Mouse (Mus musculus): Measurements from ENCODE around the gene Hspg2. TPM values are rescaled to one million over a fixed set of nuclear protein-coding genes. Genes with fewer than 3 reads are reported as not detected.

Hspg2 gene
- polyA plus RNA-seq, 1 experiment: 108 TPM

DNA sequence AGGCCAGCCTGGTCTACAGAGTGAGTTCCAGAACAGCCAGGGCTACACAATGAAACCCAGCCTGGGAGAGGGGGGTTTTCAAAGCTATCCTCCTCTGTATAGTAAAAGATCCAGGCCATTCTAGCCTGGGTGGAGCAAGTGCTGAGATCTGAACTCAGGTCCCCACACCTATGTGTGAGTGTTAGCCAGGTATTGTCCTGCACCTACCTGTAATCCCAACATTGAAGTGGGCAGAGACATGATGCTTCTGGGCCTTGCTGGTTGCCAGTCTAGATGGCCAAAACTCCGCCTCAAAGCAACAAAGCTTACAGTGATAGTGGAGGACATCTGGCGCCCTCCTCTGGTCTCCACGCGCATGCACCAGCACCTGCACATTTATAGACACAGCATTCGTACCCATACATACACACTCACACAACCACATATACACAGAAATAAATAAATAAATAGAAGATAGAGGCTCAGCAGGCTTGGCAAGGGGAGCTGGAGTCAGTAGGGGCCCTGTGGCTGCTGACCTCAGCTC lies 77.5 kb downstream of the Hspg2 start:
- peaks cover 94% of the 10 kb centered on the region for H3K36me3 ChIP-seq (ENCODE audit: control insufficient read depth, insufficient read depth)
- H3K79me3 ChIP-seq (ENCODE audit: low read depth): no peaks in the 10 kb centered on the region
- H3K27me3 ChIP-seq (ENCODE audit: control insufficient read depth, insufficient read depth, insufficient read length): no peaks in the 10 kb centered on the region
- H3K4me3 ChIP-seq (ENCODE audit: insufficient read depth, poor library complexity, severe bottlenecking): no peak overlapping the region
- no peaks in the 10 kb centered on the region for H3K79me2 ChIP-seq (ENCODE audit: control insufficient read depth, insufficient read depth)
- TF ChIP-seq FOSL1 (IDR thresholded peaks at IDR 0.05; ENCODE audit: insufficient read depth, low read length, poor library complexity, severe bottlenecking): no peak
- TF ChIP-seq MYOD1 (IDR thresholded peaks at IDR 0.05; ENCODE audit: control insufficient read depth, insufficient read length, low read depth): no peak
- TF ChIP-seq USF1 (IDR thresholded peaks at IDR 0.05; ENCODE audit: low read depth): no peak
- TF ChIP-seq CEBPB (IDR thresholded peaks at IDR 0.05; ENCODE audit: low read depth): no peak
- H3ac ChIP-seq (ENCODE audit: control insufficient read depth, insufficient read length, low read depth): no peak overlapping the region

- no peak overlapping the region for H3ac ChIP-seq (ENCODE audit: control insufficient read depth, insufficient read length, low read depth)
- H3K36me3 ChIP-seq (ENCODE audit: control insufficient read depth, insufficient read depth): peaks cover 89% of the 10 kb centered on the region
- H3K27me3 ChIP-seq (ENCODE audit: control insufficient read depth, insufficient read depth, insufficient read length): no peaks in the 10 kb centered on the region
- no peak for TF ChIP-seq MYOD1 (IDR thresholded peaks at IDR 0.05; ENCODE audit: control insufficient read depth, insufficient read length, low read depth)
- no peak for TF ChIP-seq FOSL1 (IDR thresholded peaks at IDR 0.05; ENCODE audit: insufficient read depth, low read length, poor library complexity, severe bottlenecking)
- TF ChIP-seq CTCF (IDR thresholded peaks at IDR 0.05; ENCODE audit: control insufficient read depth, insufficient read depth, insufficient read length): no peak
- TF ChIP-seq USF1 (IDR thresholded peaks at IDR 0.05; ENCODE audit: low read depth): no peak
- TF ChIP-seq MAX (IDR thresholded peaks at IDR 0.05): no peak
- no peaks in the 10 kb centered on the region for H3K79me2 ChIP-seq (ENCODE audit: control insufficient read depth, insufficient read depth)
- no peaks in the 10 kb centered on the region for H3K79me3 ChIP-seq (ENCODE audit: low read depth)
- no peak overlapping the region for H3K4me3 ChIP-seq (ENCODE audit: insufficient read depth, poor library complexity, severe bottlenecking)
These were observed 84.9 kb downstream of the Hspg2 start for GRCm38 (mm10) chr4:137553466-137553865.

- H3ac ChIP-seq (ENCODE audit: control insufficient read depth, insufficient read length, low read depth): no peak overlapping the region
- no peaks in the 10 kb centered on the region for H3K79me3 ChIP-seq (ENCODE audit: low read depth)
These were observed 88.2 kb downstream of the Hspg2 start for GRCm38 (mm10) chr4:137556673-137557210.

DNA sequence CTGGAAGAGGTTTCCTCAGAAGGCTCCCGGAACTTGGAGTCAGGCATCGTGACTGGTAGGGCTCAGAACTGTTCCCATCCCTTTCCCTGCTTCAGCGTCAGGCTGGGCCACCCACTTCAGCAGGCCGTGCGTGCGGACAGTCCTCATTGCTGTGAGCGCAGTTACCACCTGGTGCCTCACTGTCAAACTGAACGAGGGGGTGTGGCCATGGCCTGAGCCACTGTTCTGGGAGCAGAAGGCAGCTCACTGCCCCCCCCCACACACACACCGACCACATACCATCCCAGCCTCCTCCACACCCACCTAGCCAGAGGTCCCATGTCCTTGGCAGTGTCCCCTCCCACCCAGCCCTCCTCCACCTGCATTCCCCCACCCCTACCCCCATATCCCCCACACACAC lies 101.3 kb downstream of the Hspg2 start:
- no peaks in the 10 kb centered on the region for H3K27me3 ChIP-seq (ENCODE audit: control insufficient read depth, insufficient read depth, insufficient read length)
- H3K79me2 ChIP-seq (ENCODE audit: control insufficient read depth, insufficient read depth): no peaks in the 10 kb centered on the region
- TF ChIP-seq USF1 (IDR thresholded peaks at IDR 0.05; ENCODE audit: low read depth) (no peak), CEBPB (IDR thresholded peaks at IDR 0.05; ENCODE audit: low read depth) (no peak), MYOD1 (IDR thresholded peaks at IDR 0.05; ENCODE audit: control insufficient read depth, insufficient read length, low read depth) (no peak), CTCF (IDR thresholded peaks at IDR 0.05; ENCODE audit: control insufficient read depth, insufficient read depth, insufficient read length) (no peak), MAX (IDR thresholded peaks at IDR 0.05) (no peak), FOSL1 (IDR thresholded peaks at IDR 0.05; ENCODE audit: insufficient read depth, low read length, poor library complexity, severe bottlenecking) (no peak), MYOG (IDR thresholded peaks at IDR 0.05; ENCODE audit: control insufficient read depth, extremely low read depth, insufficient read length) (no peak)
- no peak overlapping the region for H3K4me3 ChIP-seq (ENCODE audit: insufficient read depth, poor library complexity, severe bottlenecking)
- no peaks in the 10 kb centered on the region for H3K79me3 ChIP-seq (ENCODE audit: low read depth)
- H3K36me3 ChIP-seq (ENCODE audit: control insufficient read depth, insufficient read depth): peaks cover 59% of the 10 kb centered on the region
- H3ac ChIP-seq (ENCODE audit: control insufficient read depth, insufficient read length, low read depth): no peak overlapping the region

More at GRCm38 (mm10) chr4:137556673-137557210, 88.2 kb downstream of the Hspg2 start:
- no peak overlapping the region for H3K4me3 ChIP-seq (ENCODE audit: insufficient read depth, poor library complexity, severe bottlenecking)
- no peak for TF ChIP-seq MAX (IDR thresholded peaks at IDR 0.05)
- TF ChIP-seq USF1 (IDR thresholded peaks at IDR 0.05; ENCODE audit: low read depth): no peak
- no peak for TF ChIP-seq CEBPB (IDR thresholded peaks at IDR 0.05; ENCODE audit: low read depth)
- TF ChIP-seq MYOD1 (IDR thresholded peaks at IDR 0.05; ENCODE audit: control insufficient read depth, insufficient read length, low read depth): no peak
- TF ChIP-seq CTCF (IDR thresholded peaks at IDR 0.05; ENCODE audit: control insufficient read depth, insufficient read depth, insufficient read length): no peak
- no peak for TF ChIP-seq FOSL1 (IDR thresholded peaks at IDR 0.05; ENCODE audit: insufficient read depth, low read length, poor library complexity, severe bottlenecking)
- TF ChIP-seq MYOG (IDR thresholded peaks at IDR 0.05; ENCODE audit: control insufficient read depth, extremely low read depth, insufficient read length): no peak
- H3K36me3 ChIP-seq (ENCODE audit: control insufficient read depth, insufficient read depth): peaks cover 81% of the 10 kb centered on the region
- H3K79me2 ChIP-seq (ENCODE audit: control insufficient read depth, insufficient read depth): no peaks in the 10 kb centered on the region
- no peaks in the 10 kb centered on the region for H3K27me3 ChIP-seq (ENCODE audit: control insufficient read depth, insufficient read depth, insufficient read length)

GRCm38 (mm10) chr4:137574469-137574868 lies 105.9 kb downstream of the Hspg2 start, which contains the start of gene Ldlrad2:
Ldlrad2 (minus strand) TSS chr4:137574569.
- H3K4me3 ChIP-seq (ENCODE audit: insufficient read depth, poor library complexity, severe bottlenecking): no peak within 1 kb of the TSS
- H3K79me2 ChIP-seq (ENCODE audit: control insufficient read depth, insufficient read depth): no peaks in the 10 kb centered on the region
- peaks cover 27% of the 10 kb centered on the region for H3K36me3 ChIP-seq (ENCODE audit: control insufficient read depth, insufficient read depth)
- TF ChIP-seq CTCF (IDR thresholded peaks at IDR 0.05; ENCODE audit: control insufficient read depth, insufficient read depth, insufficient read length): no peak
- no peak for TF ChIP-seq FOSL1 (IDR thresholded peaks at IDR 0.05; ENCODE audit: insufficient read depth, low read length, poor library complexity, severe bottlenecking)
- no peak for TF ChIP-seq CEBPB (IDR thresholded peaks at IDR 0.05; ENCODE audit: low read depth)
- no peak for TF ChIP-seq MYOD1 (IDR thresholded peaks at IDR 0.05; ENCODE audit: control insufficient read depth, insufficient read length, low read depth)
- TF ChIP-seq MAX (IDR thresholded peaks at IDR 0.05): no peak
- TF ChIP-seq MYOG (IDR thresholded peaks at IDR 0.05; ENCODE audit: control insufficient read depth, extremely low read depth, insufficient read length): no peak
- TF ChIP-seq USF1 (IDR thresholded peaks at IDR 0.05; ENCODE audit: low read depth): no peak
- H3K79me3 ChIP-seq (ENCODE audit: low read depth): no peaks in the 10 kb centered on the region
- H3K27me3 ChIP-seq (ENCODE audit: control insufficient read depth, insufficient read depth, insufficient read length): no peaks in the 10 kb centered on the region
- no peak within 1 kb of the TSS for H3ac ChIP-seq (ENCODE audit: control insufficient read depth, insufficient read length, low read depth)

DNA sequence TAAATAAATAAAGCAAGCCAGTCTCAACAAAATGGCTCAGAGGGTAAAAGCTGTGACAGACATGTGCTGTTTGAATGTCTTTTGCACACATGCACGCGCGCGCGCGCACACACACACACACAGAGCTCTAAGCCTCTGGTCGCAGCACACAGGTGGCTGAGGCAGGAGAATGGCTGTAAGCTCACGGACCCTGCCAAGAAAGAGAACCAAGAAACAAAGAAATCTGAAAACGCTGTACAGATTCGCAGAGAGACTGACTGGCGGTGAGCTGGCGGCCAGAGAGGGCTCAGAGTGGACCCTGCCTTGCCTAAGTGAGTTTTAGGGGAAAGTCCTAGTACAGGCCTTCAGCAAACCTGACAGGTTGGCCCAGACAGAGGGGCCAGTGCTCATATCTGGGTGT lies 108.9 kb downstream of the Hspg2 start:
- Histone ChIP-seq H3ac (ENCODE audit: control insufficient read depth, insufficient read length, low read depth) (no peak overlapping the region), H3K4me3 (ENCODE audit: insufficient read depth, poor library complexity, severe bottlenecking) (no peak overlapping the region), H3K36me3 (ENCODE audit: control insufficient read depth, insufficient read depth) (peaks cover 10% of the 10 kb centered on the region), H3K79me2 (ENCODE audit: control insufficient read depth, insufficient read depth) (no peaks in the 10 kb centered on the region), H3K79me3 (ENCODE audit: low read depth) (no peaks in the 10 kb centered on the region), H3K27me3 (ENCODE audit: control insufficient read depth, insufficient read depth, insufficient read length) (no peaks in the 10 kb centered on the region)
- no peak for TF ChIP-seq MYOD1 (IDR thresholded peaks at IDR 0.05; ENCODE audit: control insufficient read depth, insufficient read length, low read depth)
- no peak for TF ChIP-seq CEBPB (IDR thresholded peaks at IDR 0.05; ENCODE audit: low read depth)
- no peak for TF ChIP-seq MYOG (IDR thresholded peaks at IDR 0.05; ENCODE audit: control insufficient read depth, extremely low read depth, insufficient read length)
- TF ChIP-seq MAX (IDR thresholded peaks at IDR 0.05): no peak
- no peak for TF ChIP-seq FOSL1 (IDR thresholded peaks at IDR 0.05; ENCODE audit: insufficient read depth, low read length, poor library complexity, severe bottlenecking)
- no peak for TF ChIP-seq CTCF (IDR thresholded peaks at IDR 0.05; ENCODE audit: control insufficient read depth, insufficient read depth, insufficient read length)
- no peak for TF ChIP-seq USF1 (IDR thresholded peaks at IDR 0.05; ENCODE audit: low read depth)
